Mouse (Mus musculus) adrenal gland, adult 8-10 months (tissue): ENCODE measurements around the gene Pbx3. TPM values are rescaled to one million over a fixed set of nuclear protein-coding genes. Genes with fewer than 3 reads are reported as not detected.

Experiments used
- DNase-seq: peaks from one replicate; pipeline ENCODE4 v3.0.0; 2022
- total RNA-seq, 4 experiments: library from RNA; stranded (reverse); gene quantifications; 2 replicates each; pipeline ENCODE4 v1.2.4; 2022

The Pbx3 gene
- total RNA-seq, 4 experiments from 2014 or later: 94.7 to 160 (median 117) TPM

- no peak for DNase-seq
These were observed 153.8 kb downstream of the Pbx3 start for GRCm38 (mm10) chr2:34219150-34219549.

- no peak for DNase-seq
These were observed 155.3 kb downstream of the Pbx3 start for GRCm38 (mm10) chr2:34217596-34217995.

- DNase-seq: no peak
These were observed 157.4 kb downstream of the Pbx3 start for GRCm38 (mm10) chr2:34215496-34215895.

GRCm38 (mm10) chr2:34212418-34212817 lies 160.5 kb downstream of the Pbx3 start:
- DNase-seq: no peak

- no peak for DNase-seq
These were observed 168.1 kb downstream of the Pbx3 start for GRCm38 (mm10) chr2:34204797-34205196.

- no peak for DNase-seq
These were observed 168.6 kb downstream of the Pbx3 start for GRCm38 (mm10) chr2:34204325-34204724.

GRCm38 (mm10) chr2:34193870-34194820 lies 178.8 kb downstream of the Pbx3 start:
- no peak for DNase-seq

- no peak for DNase-seq
These were observed 179.7 kb downstream of the Pbx3 start for GRCm38 (mm10) chr2:34193276-34193675.

GRCm38 (mm10) chr2:34187366-34187765 lies 185.6 kb downstream of the Pbx3 start:
- DNase-seq: no peak

GRCm38 (mm10) chr2:34181600-34181999 lies 191.3 kb downstream of the Pbx3 start:
- no peak for DNase-seq

- DNase-seq: no peak
These were observed 193.6 kb downstream of the Pbx3 start for GRCm38 (mm10) chr2:34179299-34179698.

- DNase-seq: no peak
These were observed 194.3 kb downstream of the Pbx3 start for GRCm38 (mm10) chr2:34178653-34179052.

GRCm38 (mm10) chr2:34170424-34170823 lies 202.5 kb downstream of the Pbx3 start:
- DNase-seq: no peak

- no peak for DNase-seq
These were observed 203.3 kb downstream of the Pbx3 start for GRCm38 (mm10) chr2:34169626-34170025.

GRCm38 (mm10) chr2:34168191-34168590 lies 204.8 kb downstream of the Pbx3 start:
- DNase-seq: no peak

- DNase-seq: no peak
These were observed 210.5 kb downstream of the Pbx3 start for GRCm38 (mm10) chr2:34162484-34162883.

GRCm38 (mm10) chr2:34157746-34158145 lies 215.2 kb downstream of the Pbx3 start:
- DNase-seq: peak; percentile 29

GRCm38 (mm10) chr2:34154833-34155232 lies 218.1 kb downstream of the Pbx3 start:
- peak; percentile 57 for DNase-seq

- no peak for DNase-seq
These were observed 219.6 kb downstream of the Pbx3 start for GRCm38 (mm10) chr2:34153336-34153735.

- no peak for DNase-seq
These were observed 222.4 kb downstream of the Pbx3 start for GRCm38 (mm10) chr2:34150560-34150959.

GRCm38 (mm10) chr2:34148214-34148613 lies 224.7 kb downstream of the Pbx3 start:
- no peak for DNase-seq

- DNase-seq: no peak
These were observed 225.5 kb downstream of the Pbx3 start for GRCm38 (mm10) chr2:34147476-34147875.

GRCm38 (mm10) chr2:34147036-34147435 lies 225.9 kb downstream of the Pbx3 start:
- peak; percentile 31 for DNase-seq

- no peak for DNase-seq
These were observed 226.5 kb downstream of the Pbx3 start for GRCm38 (mm10) chr2:34146431-34146830.
